Mouse (Mus musculus) thymus, adult 2 months (tissue): Measurements from ENCODE around the gene Megf8. TPM values are rescaled to one million over a fixed set of nuclear protein-coding genes. Genes with fewer than 3 reads are reported as not detected.

ENCODE experiments used
- DNase-seq: peaks from one replicate; pipeline ENCODE4 v3.0.0; 2021
- H3K27ac ChIP-seq: fragments of 200-500 bp; 2 replicates; pipeline ENCODE4 v1.5.1; 2012; ENCODE audit warnings: low read length, control low read depth; ENCODE audit not compliant: control insufficient read depth, insufficient read depth
- H3K27me3 ChIP-seq: fragments of 200-500 bp; 2 replicates; pipeline ENCODE4 v1.6.1; 2012; ENCODE audit warnings: mild to moderate bottlenecking, low read length, moderate library complexity, mixed read lengths; ENCODE audit not compliant: control insufficient read depth, insufficient read depth
- H3K36me3 ChIP-seq: fragments of 200-500 bp; 2 replicates; pipeline ENCODE4 v1.6.1; 2012; ENCODE audit warnings: mild to moderate bottlenecking, low read length, moderate library complexity; ENCODE audit not compliant: control insufficient read depth, insufficient read depth
- H3K4me1 ChIP-seq: fragments of 200-500 bp; replicated peaks from 2 replicates; pipeline ENCODE4 v1.6.1; 2012; ENCODE audit warnings: low read length; ENCODE audit not compliant: control insufficient read depth, insufficient read depth
- H3K4me3 ChIP-seq: fragments of 200-500 bp; 2 replicates; pipeline ENCODE4 v1.5.1; 2012; ENCODE audit warnings: mild to moderate bottlenecking, low read length, control low read depth, moderate library complexity; ENCODE audit not compliant: control insufficient read depth, insufficient read depth
- CTCF ChIP-seq: fragments of 200-500 bp; IDR thresholded peaks from 2 replicates; pipeline ENCODE4 v1.5.1; 2012; ENCODE audit warnings: mild to moderate bottlenecking, control low read depth, low read length, moderate library complexity, borderline replicate concordance; ENCODE audit not compliant: control insufficient read depth, poor library complexity, insufficient read depth; ENCODE audit errors: extremely low read depth
- POLR2A ChIP-seq: fragments of 200-500 bp; IDR thresholded peaks from 2 replicates; pipeline ENCODE4 v1.6.1; 2012; ENCODE audit warnings: mild to moderate bottlenecking, low read length, control low read depth, moderate library complexity; ENCODE audit not compliant: control insufficient read depth, poor library complexity, insufficient read depth; ENCODE audit errors: extremely low read depth
- WGBS: fragments of 180-500 bp; shearing (Covaris S2); methylation state at CpG from one replicate; pipeline ENCODE4 v1.1.7; 2018; 5-methylcytosine and 5-hydroxymethylcytosine counted together
- polyA plus RNA-seq: library from polyadenylated mRNA; depleted of rRNA; stranded (reverse); fragments of >200 nt; gene quantifications from 2 replicates; pipeline ENCODE4 v1.2.3, GENCODE M21; 2012

Gene Megf8
- polyA plus RNA-seq, 1 experiment, result 14.8 TPM

- H3K27me3 ChIP-seq, result no peaks in the 10 kb centered on the region
- H3K27ac ChIP-seq, result peak overlapping the region; percentile 24; the same call in 1 of the 2 replicates
- 22% methylated on average over 6 of the region's 6 CpGs for WGBS
- H3K4me3 ChIP-seq, result peak overlapping the region; percentile 58
- peaks cover under 1% of the 10 kb centered on the region for H3K36me3 ChIP-seq
- TF ChIP-seq POLR2A, result no peak
- no peak for TF ChIP-seq CTCF
- peaks cover 59% of the 10 kb centered on the region for H3K4me1 ChIP-seq
- peak; percentile 17 for DNase-seq
Observed at GRCm38 (mm10) chr7:25279861-25280791, 36.8 kb upstream of the Megf8 start.

GRCm38 (mm10) chr7:25281166-25281733 lies 35.7 kb upstream of the Megf8 start:
- no peaks in the 10 kb centered on the region for H3K27me3 ChIP-seq
- TF ChIP-seq CTCF, result no peak
- TF ChIP-seq POLR2A, result no peak
- H3K4me3 ChIP-seq, result peak overlapping the region; percentile 24
- 28% methylated on average over 12 of the region's 12 CpGs for WGBS
- H3K4me1 ChIP-seq, result peaks cover 49% of the 10 kb centered on the region
- H3K36me3 ChIP-seq, result peaks cover 12% of the 10 kb centered on the region
- DNase-seq, result no peak
- H3K27ac ChIP-seq, result peak overlapping the region; percentile 16

DNA sequence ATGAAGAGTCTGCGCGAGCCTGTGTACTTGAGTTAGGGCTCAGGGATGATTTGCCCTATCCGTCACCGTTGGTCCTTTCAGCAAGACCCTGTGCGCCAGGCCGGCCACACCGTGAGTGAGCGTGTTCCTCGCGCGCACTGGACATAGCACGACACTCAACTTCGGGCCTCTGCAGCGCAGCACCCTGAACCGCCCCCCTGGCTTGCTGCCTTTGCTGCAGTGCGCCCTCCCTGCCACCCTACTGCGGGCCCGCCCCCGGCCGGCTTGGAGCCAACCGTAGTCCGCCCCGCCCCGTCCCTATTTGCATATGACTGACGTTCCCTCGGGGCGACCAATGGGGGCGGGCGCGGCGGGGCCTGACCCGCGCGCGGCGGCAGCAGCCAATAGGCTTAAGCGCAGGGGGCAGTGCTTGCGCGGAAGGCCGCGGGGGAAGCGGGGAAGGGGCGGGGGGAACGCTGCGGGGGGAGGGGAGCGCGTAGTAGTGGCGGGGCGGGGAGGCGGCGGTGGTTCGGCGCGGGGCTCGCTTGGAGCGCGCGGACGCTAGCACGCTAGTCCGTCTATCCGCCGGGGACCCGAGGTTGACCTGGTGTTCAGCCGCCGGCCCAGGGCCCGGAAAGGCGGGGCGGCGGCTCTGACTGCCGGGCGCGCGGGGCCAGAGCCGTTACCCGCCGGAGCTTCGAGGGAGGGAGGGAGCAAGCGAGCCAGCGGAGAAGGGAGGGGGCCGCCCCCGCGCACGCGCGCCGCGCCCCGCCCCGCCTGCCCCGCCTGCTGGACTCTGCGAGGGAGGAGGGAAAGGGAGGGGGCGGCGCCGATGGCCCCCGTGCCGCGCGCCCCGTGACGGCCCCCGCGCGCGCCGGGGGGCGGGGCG lies 35.0 kb upstream of the Megf8 start:
- peaks cover 19% of the 10 kb centered on the region for H3K36me3 ChIP-seq
- no peaks in the 10 kb centered on the region for H3K27me3 ChIP-seq
- peak overlapping the region; percentile 64 for H3K4me3 ChIP-seq
- TF ChIP-seq CTCF, result peak; percentile 50; the same call in 1 of the 2 replicates
- peak; percentile 55 for TF ChIP-seq POLR2A
- peak overlapping the region; percentile 16; the same call in 1 of the 2 replicates for H3K27ac ChIP-seq
- peaks cover 46% of the 10 kb centered on the region for H3K4me1 ChIP-seq
- under 1% methylated on average over 98 of the region's 108 CpGs for WGBS
- DNase-seq, result peak; percentile 98

DNA sequence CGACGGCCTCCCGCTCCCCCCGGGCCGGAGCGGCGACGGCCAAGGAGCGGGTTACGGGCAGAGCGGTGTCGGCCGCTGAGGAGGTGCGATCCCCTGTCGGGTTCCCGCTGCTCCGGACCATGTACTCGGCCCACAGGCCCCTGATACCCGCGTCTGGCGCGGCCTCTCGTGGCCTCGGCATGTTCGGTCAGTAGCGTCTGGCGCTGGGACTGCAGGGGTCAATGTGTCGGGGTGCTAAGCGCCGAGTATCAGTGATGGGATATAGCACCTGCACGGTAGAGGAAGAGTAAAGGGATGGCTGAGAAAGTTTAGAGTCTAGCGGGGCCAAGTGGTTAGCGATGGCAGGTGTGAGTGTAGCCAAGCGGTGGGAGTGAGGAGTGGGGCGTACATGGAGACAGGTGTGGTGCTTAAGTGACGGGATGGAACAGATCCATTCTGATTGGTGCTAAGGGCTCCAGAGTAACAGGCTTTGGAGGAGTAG lies 34.2 kb upstream of the Megf8 start:
- H3K4me1 ChIP-seq, result peaks cover 40% of the 10 kb centered on the region
- peak overlapping the region; percentile 58 for H3K4me3 ChIP-seq
- peak; percentile 47 for DNase-seq
- peaks cover 27% of the 10 kb centered on the region for H3K36me3 ChIP-seq
- TF ChIP-seq POLR2A (no peak), CTCF (no peak)
- under 1% methylated on average over 29 of the region's 36 CpGs for WGBS
- peak overlapping the region; percentile 14; the same call in 1 of the 2 replicates for H3K27ac ChIP-seq
- no peaks in the 10 kb centered on the region for H3K27me3 ChIP-seq

DNA sequence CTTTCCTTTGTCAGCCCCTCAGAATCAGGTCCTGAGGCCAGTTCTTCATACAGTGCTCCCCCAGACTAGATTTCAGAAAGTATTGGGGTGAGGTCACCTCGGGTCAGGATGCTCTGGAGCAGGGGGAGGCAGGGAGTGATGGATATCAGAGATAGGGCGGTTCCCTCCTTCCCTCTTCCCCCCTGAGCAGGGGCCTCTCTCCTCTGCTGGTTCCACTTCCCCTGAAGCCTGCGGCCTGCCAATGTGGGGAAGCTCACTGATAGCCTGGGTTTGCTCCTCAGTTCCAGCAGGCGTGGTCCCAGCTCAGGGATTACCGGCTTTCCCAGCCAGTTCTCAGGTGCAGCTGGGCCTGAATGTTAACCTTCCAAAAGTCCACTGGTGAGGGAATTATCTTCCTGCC lies 33.3 kb upstream of the Megf8 start:
- DNase-seq, result no peak
- WGBS, result 23% methylated on average over 5 of the region's 5 CpGs
- Histone ChIP-seq H3K4me1 (peaks cover 40% of the 10 kb centered on the region), H3K27me3 (no peaks in the 10 kb centered on the region), H3K4me3 (peak overlapping the region; percentile 58), H3K36me3 (peaks cover 36% of the 10 kb centered on the region), H3K27ac (no peak overlapping the region)
- no peak for TF ChIP-seq POLR2A
- no peak for TF ChIP-seq CTCF
